Mouse (Mus musculus): Measurements from ENCODE around the gene Catsper2.

DNA sequence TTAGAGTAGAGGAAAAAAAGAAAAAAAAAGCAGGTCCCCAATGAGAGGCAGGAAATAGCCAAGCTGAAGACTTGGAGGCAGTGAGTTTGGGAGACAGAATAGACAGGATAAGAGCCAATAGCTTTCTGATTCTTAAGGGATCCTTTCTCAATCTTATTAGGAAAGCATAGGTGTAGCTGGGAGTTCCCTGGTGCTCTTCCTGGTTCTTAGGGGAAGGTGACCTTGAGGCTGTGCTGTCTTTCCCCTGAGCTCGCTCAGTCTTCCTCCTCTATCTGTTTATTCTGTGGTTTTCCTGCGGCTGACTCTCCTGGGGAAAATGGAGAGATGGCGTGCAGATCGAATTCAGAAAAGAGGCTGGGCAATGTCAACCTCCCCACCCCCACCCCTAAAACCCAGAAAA lies 55.6 kb downstream of the Catsper2 start:
- TF ChIP-seq TAL1 (IDR thresholded peaks at IDR 0.05; ENCODE audit: low read length), result no peak
- TF ChIP-seq GATA1 (IDR thresholded peaks at IDR 0.05; ENCODE audit: low read length), result no peak

All from erythroblast, embryonic 14.5 days (primary cell).